Comparison of ENCODE assay signal across 7 mouse cellular contexts in genomic region chr2:32878396-32878795, GRCm38 (mm10). TPM values are rescaled to one million over a fixed set of nuclear protein-coding genes. Genes with fewer than 3 reads are reported as not detected.
A peak's percentile ranks its signal among the peaks of the same experiment; 100 is the strongest.
DNase-seq lines count a peak whose midpoint lies in the region; ATAC-seq and TF ChIP-seq lines count a peak whose summit lies in the region.

No protein-coding gene starts in this region.

- no peaks in the 10 kb centered on the region for H3K9me3 ChIP-seq in embryonic facial prominence, embryonic 13.5 days
- no peaks in the 10 kb centered on the region for H3K9me3 ChIP-seq in kidney, embryonic 14.5 days (ENCODE audit: control insufficient read depth, low read length)

- ATAC-seq in embryonic facial prominence, embryonic 13.5 days (ENCODE audit: insufficient number of reproducible peaks, insufficient read depth, low FRiP score, low TSS enrichment, low read depth): no peak
- no peak for ATAC-seq in kidney, embryonic 14.5 days (ENCODE audit: low FRiP score, low TSS enrichment)
- ATAC-seq in erythroblast, adult 5-6 weeks (replicated peaks; ENCODE audit: low FRiP score, poor library complexity, severe bottlenecking): no peak

- peaks cover 60% of the 10 kb centered on the region for H3K4me1 ChIP-seq in bone marrow macrophage, adult 2 months (ENCODE audit: control insufficient read depth, insufficient read depth, low read length)
- H3K4me1 ChIP-seq in embryonic facial prominence, embryonic 13.5 days: peaks cover 83% of the 10 kb centered on the region
- peaks cover 73% of the 10 kb centered on the region for H3K4me1 ChIP-seq in kidney, embryonic 14.5 days (ENCODE audit: control insufficient read depth, insufficient read depth, low read length)

- TF ChIP-seq CTCF in bone marrow macrophage, adult 2 months (IDR thresholded peaks at IDR 0.05; ENCODE audit: low read depth, low read length): no peak

- peak overlapping the region; percentile 84 for H3K4me2 ChIP-seq in embryonic facial prominence, embryonic 13.5 days
- peak overlapping the region; percentile 91 for H3K4me2 ChIP-seq in kidney, embryonic 14.5 days (replicated peaks; ENCODE audit: low read depth, low read length)

- WGBS in embryonic facial prominence, embryonic 13.5 days: 57% methylated on average over 3 of the region's 3 CpGs
- 66% methylated on average over 3 of the region's 3 CpGs for WGBS in kidney, embryonic 14.5 days

- H3K27ac ChIP-seq in bone marrow macrophage, adult 2 months (ENCODE audit: insufficient read depth, low read depth, low read length): no peak overlapping the region
- peak overlapping the region; percentile 90; the same call in 1 of the 2 replicates for H3K27ac ChIP-seq in embryonic facial prominence, embryonic 13.5 days
- no peak overlapping the region for H3K27ac ChIP-seq in kidney, embryonic 14.5 days (ENCODE audit: low read depth, low read length)

- H3K27me3 ChIP-seq in embryonic facial prominence, embryonic 13.5 days: no peaks in the 10 kb centered on the region
- H3K27me3 ChIP-seq in kidney, embryonic 14.5 days (ENCODE audit: control insufficient read depth, insufficient read depth, low read length): no peaks in the 10 kb centered on the region

- H3K9ac ChIP-seq in embryonic facial prominence, embryonic 13.5 days: peak overlapping the region; percentile 94
- 0 out of 2 replicates have a peak overlapping the region, but pooled peaks have one; percentile 9 for H3K9ac ChIP-seq in kidney, embryonic 14.5 days (ENCODE audit: low read depth, low read length)

- peak overlapping the region; percentile 88 for H3K4me3 ChIP-seq in bone marrow macrophage, adult 2 months (ENCODE audit: insufficient read depth, low read length)
- peak overlapping the region; percentile 87 for H3K4me3 ChIP-seq in embryonic facial prominence, embryonic 13.5 days
- 0 out of 2 replicates have a peak overlapping the region, but pooled peaks have one; percentile 88 for H3K4me3 ChIP-seq in kidney, embryonic 14.5 days (ENCODE audit: low read length)

- no peak for TF ChIP-seq POLR2A in bone marrow macrophage, adult 2 months (IDR thresholded peaks at IDR 0.05; ENCODE audit: borderline replicate concordance, low read depth, low read length)

- DNase-seq in lung, postnatal 36 days: peak; percentile 73
- no peak for DNase-seq in thymus, adult 18-20 months
- no peak for DNase-seq in layer of hippocampus, adult 18-20 months (ENCODE audit: low spot score in 2 of 2)

- H3K36me3 ChIP-seq in embryonic facial prominence, embryonic 13.5 days: no peaks in the 10 kb centered on the region; the same call in 1 of the 2 replicates
- H3K36me3 ChIP-seq in kidney, embryonic 14.5 days (ENCODE audit: control insufficient read depth, insufficient read depth, low read length): no peaks in the 10 kb centered on the region

RNA-seq across cellular contexts. Expression of gene Fam129b, which starts 2.5 kb away (rescaled TPM):
- polyA plus RNA-seq in bone marrow macrophage, adult 2 months (2012; ENCODE audit: insufficient read depth, insufficient read length, missing spikeins): 78.3 and 90.1 TPM in 2 replicates
- polyA plus RNA-seq in embryonic facial prominence, embryonic 13.5 days (2015; fragmentation: Nextera tagmentation; extraction: Ambion mirVana): 57.2 and 59.2 TPM in 2 replicates
- polyA plus RNA-seq in kidney, embryonic 14.5 days (2014; fragmentation: Nextera tagmentation; extraction: Ambion mirVana): 18.2 and 19.9 TPM in 2 replicates
- total RNA-seq in erythroblast, adult 5-6 weeks (2015; ENCODE audit: low replicate concordance): 3.1 and 5.8 TPM in 2 replicates
- total RNA-seq in erythroblast, adult 5-6 weeks (2017; ENCODE audit: low replicate concordance): 2.6 and 5.6 TPM in 2 replicates
- total RNA-seq in layer of hippocampus, adult 18-20 months (2021): 10 to 100 TPM; 18.0 to 21.1 TPM

RNA-seq across cellular contexts. Expression of gene Stxbp1, which starts 31.4 kb away (rescaled TPM):
- 17.1 and 17.7 TPM in 2 replicates for polyA plus RNA-seq in bone marrow macrophage, adult 2 months (2012; ENCODE audit: insufficient read depth, insufficient read length, missing spikeins)
- polyA plus RNA-seq in embryonic facial prominence, embryonic 13.5 days (2015; fragmentation: Nextera tagmentation; extraction: Ambion mirVana): 18.1 and 22.8 TPM in 2 replicates
- 11.2 and 16.2 TPM in 2 replicates for polyA plus RNA-seq in kidney, embryonic 14.5 days (2014; fragmentation: Nextera tagmentation; extraction: Ambion mirVana)
- total RNA-seq in erythroblast, adult 5-6 weeks (2015; ENCODE audit: low replicate concordance): 0.96 and 1.3 TPM in 2 replicates
- 0.34 and 0.56 TPM in 2 replicates for total RNA-seq in erythroblast, adult 5-6 weeks (2017; ENCODE audit: low replicate concordance)
- total RNA-seq in layer of hippocampus, adult 18-20 months (2021): 100 to 1,000 TPM; 613 to 617 TPM
